Mouse (Mus musculus): ENCODE results near the gene Lrig1.

DNA sequence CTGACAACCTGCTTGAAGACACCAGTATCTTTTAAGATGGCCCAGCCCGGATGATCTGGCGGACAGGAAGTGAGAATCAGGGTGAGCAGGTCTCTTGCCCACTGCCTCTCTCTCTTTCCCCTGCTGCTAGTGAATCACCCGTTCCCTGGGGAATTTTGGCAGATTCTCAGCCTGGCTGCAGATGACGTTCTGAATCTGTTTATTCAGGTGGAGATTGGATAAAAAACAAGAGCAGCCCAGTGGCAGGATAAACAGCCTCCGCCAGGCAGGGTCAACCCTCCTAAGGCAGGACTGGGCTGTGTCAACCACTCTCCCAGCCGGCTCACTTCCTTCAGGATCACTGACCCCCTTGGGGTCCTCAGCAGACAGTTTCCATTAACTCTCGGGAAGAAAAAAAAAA is 59.7 kb downstream of the Lrig1 start:
- TF ChIP-seq CTCF (IDR thresholded peaks at IDR 0.05; ENCODE audit: control insufficient read depth, insufficient read depth, insufficient read length) (no peak), CEBPB (IDR thresholded peaks at IDR 0.05; ENCODE audit: low read depth) (no peak)
